Mouse (Mus musculus) limb, embryonic 13.5 days (tissue): ENCODE measurements around the gene U2af1l4. TPM values are rescaled to one million over a fixed set of nuclear protein-coding genes. Genes with fewer than 3 reads are reported as not detected.

Source experiments
- ATAC-seq: fragments of 200-750 bp; cut with Nextera tagmentation; 2 replicates; pipeline ENCODE4 v1.8.0; 2017; ENCODE audit warnings: low read depth, moderate number of reproducible peaks, moderate TSS enrichment; ENCODE audit not compliant: low FRiP score
- H3K27ac ChIP-seq: fragments of 300-500 bp; sonication (generic); 2 replicates; pipeline ENCODE4 v1.5.1; 2015; ENCODE audit warnings: inconsistent platforms, mild to moderate bottlenecking, moderate library complexity
- H3K27me3 ChIP-seq: fragments of 300-500 bp; sonication (generic); 2 replicates; pipeline ENCODE4 v1.6.1; 2015; ENCODE audit warnings: mild to moderate bottlenecking, inconsistent platforms
- H3K36me3 ChIP-seq: fragments of 300-500 bp; sonication (generic); 2 replicates; pipeline ENCODE4 v1.6.1; 2015; ENCODE audit warnings: inconsistent platforms, mild to moderate bottlenecking, moderate library complexity
- H3K4me1 ChIP-seq: fragments of 300-500 bp; sonication (generic); 2 replicates; pipeline ENCODE4 v1.6.1; 2015; ENCODE audit warnings: inconsistent platforms
- H3K4me2 ChIP-seq: fragments of 300-500 bp; sonication (generic); replicated peaks from 2 replicates; pipeline ENCODE4 v1.6.1; 2015; ENCODE audit warnings: inconsistent platforms, mild to moderate bottlenecking, moderate library complexity
- H3K4me3 ChIP-seq: fragments of 300-500 bp; sonication (generic); 2 replicates; pipeline ENCODE4 v1.5.1; 2015; ENCODE audit warnings: moderate library complexity, mild to moderate bottlenecking, inconsistent platforms
- H3K9ac ChIP-seq: fragments of 300-500 bp; sonication (generic); 2 replicates; pipeline ENCODE4 v1.6.1; 2015; ENCODE audit warnings: mild to moderate bottlenecking, inconsistent platforms
- H3K9me3 ChIP-seq: fragments of 300-500 bp; sonication (generic); 2 replicates; pipeline ENCODE4 v1.6.1; 2016; ENCODE audit warnings: inconsistent platforms
- WGBS: fragments of 180-500 bp; shearing (Covaris S2); methylation state at CpG from one replicate; pipeline ENCODE4 v1.1.7; 2015; 5-methylcytosine and 5-hydroxymethylcytosine counted together
- polyA plus RNA-seq: library from polyadenylated mRNA; unstranded; fragments of >200 nt; fragmentation: Nextera tagmentation; extraction: Ambion mirVana; gene quantifications from 2 replicates; pipeline ENCODE4 v1.2.1, GENCODE M21; 2015

Gene U2af1l4
- polyA plus RNA-seq, 1 experiment from 2014 or later: 81.3 TPM

- H3K27me3 ChIP-seq: 0 out of 2 replicates have a peak, but pooled peaks cover 8% of the 10 kb centered on the region
- no peaks in the 10 kb centered on the region for H3K9me3 ChIP-seq
- no peak overlapping the region for H3K4me3 ChIP-seq
- H3K27ac ChIP-seq: no peak overlapping the region
- peak overlapping the region; percentile 45; the same call in 1 of the 2 replicates for H3K9ac ChIP-seq
- 54% methylated on average over 4 of the region's 4 CpGs for WGBS
- peaks cover 20% of the 10 kb centered on the region for H3K4me1 ChIP-seq
- H3K36me3 ChIP-seq: peaks cover 3% of the 10 kb centered on the region
- ATAC-seq: no peak
- no peak overlapping the region for H3K4me2 ChIP-seq
These were observed 28.5 kb downstream of the U2af1l4 start for GRCm38 (mm10) chr7:30591605-30591951.

DNA sequence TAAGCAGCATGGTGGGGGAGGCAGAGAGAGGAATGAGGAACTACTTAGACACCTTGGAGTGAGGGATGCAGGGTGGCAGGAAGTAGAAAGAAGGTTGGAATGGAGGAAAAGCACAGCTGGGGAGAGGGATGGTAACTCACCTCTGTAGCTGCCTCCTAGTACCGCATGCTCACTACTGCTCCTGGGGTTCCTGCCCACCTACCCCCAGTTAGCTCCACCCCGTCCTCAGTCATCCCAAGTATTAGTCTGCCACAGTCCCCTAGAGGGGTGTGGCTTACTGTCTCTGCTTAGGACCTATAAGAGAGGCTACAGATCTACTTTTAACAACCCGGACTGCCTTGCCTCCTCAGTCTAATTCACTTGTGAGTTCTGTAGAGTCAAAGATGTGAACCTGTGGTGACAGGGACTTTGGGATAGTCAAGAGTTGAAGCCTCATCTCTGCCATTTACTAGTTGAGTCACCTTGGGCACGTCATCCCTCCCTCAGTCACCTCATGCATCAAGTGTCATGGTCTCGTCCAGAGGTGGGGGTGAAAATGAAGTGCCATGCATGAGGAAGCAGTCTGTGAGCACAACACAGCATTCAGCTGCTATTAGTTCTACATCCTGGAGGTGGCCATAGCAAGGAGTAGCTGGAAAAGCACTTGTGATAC is 29.8 kb downstream of the U2af1l4 start:
- H3K4me3 ChIP-seq: no peak overlapping the region
- no peak overlapping the region for H3K4me2 ChIP-seq
- 45% methylated on average over 5 of the region's 5 CpGs for WGBS
- 0 out of 2 replicates have a peak, but pooled peaks cover 8% of the 10 kb centered on the region for H3K27me3 ChIP-seq
- H3K4me1 ChIP-seq: peaks cover 9% of the 10 kb centered on the region
- no peak overlapping the region for H3K9ac ChIP-seq
- no peak for ATAC-seq
- no peaks in the 10 kb centered on the region for H3K9me3 ChIP-seq
- no peak overlapping the region for H3K27ac ChIP-seq
- no peaks in the 10 kb centered on the region for H3K36me3 ChIP-seq

GRCm38 (mm10) chr7:30593579-30594509 is 30.7 kb downstream of the U2af1l4 start:
- ATAC-seq: no peak

GRCm38 (mm10) chr7:30594510-30595024 is 31.5 kb downstream of the U2af1l4 start:
- Histone ChIP-seq H3K4me1 (peaks cover 8% of the 10 kb centered on the region), H3K4me2 (no peak overlapping the region), H3K36me3 (no peaks in the 10 kb centered on the region), H3K27ac (no peak overlapping the region), H3K4me3 (no peak overlapping the region), H3K27me3 (0 out of 2 replicates have a peak, but pooled peaks cover 8% of the 10 kb centered on the region), H3K9ac (no peak overlapping the region), H3K9me3 (no peaks in the 10 kb centered on the region)
- 62% methylated on average over 4 of the region's 4 CpGs for WGBS
- no peak for ATAC-seq

More at GRCm38 (mm10) chr7:30593579-30594509, 30.7 kb downstream of the U2af1l4 start:
- Histone ChIP-seq H3K27ac (no peak overlapping the region), H3K36me3 (no peaks in the 10 kb centered on the region), H3K4me3 (no peak overlapping the region), H3K4me1 (peaks cover 9% of the 10 kb centered on the region), H3K9ac (no peak overlapping the region), H3K4me2 (no peak overlapping the region), H3K27me3 (0 out of 2 replicates have a peak, but pooled peaks cover 8% of the 10 kb centered on the region), H3K9me3 (no peaks in the 10 kb centered on the region)
- WGBS: 76% methylated on average over 10 of the region's 10 CpGs

DNA sequence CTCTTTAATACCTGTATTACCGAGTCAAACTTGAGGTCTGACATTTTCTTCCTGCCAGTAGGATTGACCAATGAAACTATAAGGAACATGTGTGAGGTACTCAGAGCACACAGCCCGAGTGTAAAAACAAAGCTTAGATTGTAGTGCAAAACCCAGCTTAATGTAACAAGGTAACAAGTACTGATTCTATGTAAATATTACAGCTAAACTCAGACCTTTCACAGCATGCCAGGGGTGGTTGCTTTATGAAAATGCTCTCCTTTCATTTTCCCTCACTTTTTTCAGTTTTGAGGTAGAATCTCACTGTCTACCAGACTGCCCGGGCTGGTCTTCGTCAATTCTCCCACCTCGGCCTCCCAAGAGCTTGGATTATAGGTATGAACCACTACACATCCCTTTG is 33.0 kb downstream of the U2af1l4 start:
- Histone ChIP-seq H3K4me2 (no peak overlapping the region), H3K4me1 (no peaks in the 10 kb centered on the region), H3K27ac (no peak overlapping the region), H3K9me3 (no peaks in the 10 kb centered on the region), H3K36me3 (no peaks in the 10 kb centered on the region), H3K27me3 (0 out of 2 replicates have a peak, but pooled peaks cover 8% of the 10 kb centered on the region), H3K9ac (no peak overlapping the region), H3K4me3 (no peak overlapping the region)
- no peak for ATAC-seq
- 74% methylated on average over 5 of the region's 5 CpGs for WGBS

DNA sequence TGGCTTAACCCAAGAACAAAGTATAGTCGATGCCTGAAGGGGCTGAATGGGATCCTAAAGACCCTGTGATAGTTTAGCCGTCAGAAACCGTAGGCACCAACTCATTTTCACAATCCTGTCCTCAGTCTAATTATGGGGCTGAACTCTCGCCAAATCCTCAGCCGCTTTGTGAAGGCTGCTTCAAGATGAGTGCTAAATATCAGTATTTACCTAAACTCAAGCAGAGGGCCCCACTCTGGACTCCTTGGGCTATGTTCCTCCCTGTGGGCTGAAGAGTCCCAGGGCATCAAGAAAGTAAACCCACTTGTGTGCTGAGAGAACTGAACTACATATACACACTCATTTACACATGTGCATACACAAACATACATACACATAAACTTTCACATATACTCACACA is 33.7 kb downstream of the U2af1l4 start:
- Histone ChIP-seq H3K27ac (no peak overlapping the region), H3K4me2 (no peak overlapping the region), H3K36me3 (no peaks in the 10 kb centered on the region), H3K9ac (no peak overlapping the region), H3K9me3 (no peaks in the 10 kb centered on the region), H3K4me1 (no peaks in the 10 kb centered on the region), H3K4me3 (no peak overlapping the region), H3K27me3 (0 out of 2 replicates have a peak, but pooled peaks cover 8% of the 10 kb centered on the region)
- no peak for ATAC-seq
- 71% methylated on average over 5 of the region's 5 CpGs for WGBS

DNA sequence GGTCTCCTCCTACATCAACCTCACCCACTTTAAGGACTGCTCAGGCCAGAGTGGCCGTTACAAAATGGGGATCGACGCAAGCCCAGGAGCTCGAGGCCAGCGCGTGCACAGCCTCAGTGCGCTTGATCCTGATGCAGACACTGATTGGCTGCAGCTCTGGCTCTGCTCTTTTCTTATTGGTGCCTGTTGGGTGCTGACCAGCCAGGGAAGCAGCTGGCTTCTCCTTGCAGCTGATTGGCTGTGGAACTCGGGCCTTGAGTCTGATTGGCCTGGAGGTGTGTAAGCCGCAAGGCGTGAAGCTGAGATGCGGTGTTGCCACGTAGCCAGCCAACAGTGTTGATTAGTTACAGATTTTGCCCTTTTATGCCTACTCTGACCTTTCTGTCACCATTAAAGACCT is 35.7 kb downstream of the U2af1l4 start, which contains the start of gene Zbtb32:
Zbtb32 (minus strand) TSS at position 124 of the 400 bp plus-strand sequence.
- ATAC-seq: no peak
- Histone ChIP-seq H3K36me3 (no peaks in the 10 kb centered on the region), H3K4me2 (no peak within 1 kb of the TSS), H3K4me3 (no peak within 1 kb of the TSS), H3K27me3 (0 out of 2 replicates have a peak, but pooled peaks cover 6% of the 10 kb centered on the region), H3K9me3 (no peaks in the 10 kb centered on the region), H3K27ac (no peak within 1 kb of the TSS), H3K9ac (no peak within 1 kb of the TSS), H3K4me1 (no peaks in the 10 kb centered on the region)
- WGBS: 87% methylated on average over 12 of the region's 12 CpGs

- no peaks in the 10 kb centered on the region for H3K9me3 ChIP-seq
These were observed 36.8 kb downstream of the U2af1l4 start for GRCm38 (mm10) chr7:30599933-30600353.

DNA sequence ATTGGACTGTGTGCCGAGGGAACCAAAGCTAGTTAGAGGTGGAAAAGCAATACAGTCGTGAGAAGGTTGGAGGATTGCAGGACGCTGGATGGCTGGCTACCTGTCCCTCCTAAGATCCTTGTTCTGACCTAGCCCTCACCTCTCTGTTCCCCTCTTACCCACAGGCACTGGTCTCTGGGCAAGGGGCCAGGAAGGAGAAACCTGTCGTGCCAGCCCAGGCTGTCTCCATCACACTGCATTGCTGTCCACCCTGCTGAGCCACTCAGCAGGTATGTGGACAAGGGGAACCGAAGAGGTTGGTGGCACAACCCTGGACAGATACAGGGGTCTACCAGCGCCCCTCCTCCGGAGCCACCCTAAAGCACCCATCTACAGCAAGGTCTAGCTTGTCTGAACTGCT is 37.5 kb downstream of the U2af1l4 start:
- H3K27ac ChIP-seq: no peak overlapping the region
- H3K27me3 ChIP-seq: no peaks in the 10 kb centered on the region
- H3K4me1 ChIP-seq: no peaks in the 10 kb centered on the region
- H3K36me3 ChIP-seq: no peaks in the 10 kb centered on the region
- H3K4me3 ChIP-seq: no peak overlapping the region
- ATAC-seq: no peak
- no peak overlapping the region for H3K4me2 ChIP-seq
- 70% methylated on average over 7 of the region's 7 CpGs for WGBS
- H3K9me3 ChIP-seq: no peaks in the 10 kb centered on the region
- H3K9ac ChIP-seq: no peak overlapping the region

More at GRCm38 (mm10) chr7:30599933-30600353, 36.8 kb downstream of the U2af1l4 start:
- H3K36me3 ChIP-seq: no peaks in the 10 kb centered on the region
- H3K4me1 ChIP-seq: no peaks in the 10 kb centered on the region
- no peak overlapping the region for H3K4me3 ChIP-seq
- H3K9ac ChIP-seq: no peak overlapping the region
- no peak overlapping the region for H3K4me2 ChIP-seq
- peak; percentile 91 for ATAC-seq
- 2% methylated on average over 16 of the region's 16 CpGs for WGBS
- no peak overlapping the region for H3K27ac ChIP-seq
- H3K27me3 ChIP-seq: 0 out of 2 replicates have a peak, but pooled peaks cover under 1% of the 10 kb centered on the region

GRCm38 (mm10) chr7:30602583-30602982 is 39.5 kb downstream of the U2af1l4 start:
- Histone ChIP-seq H3K36me3 (no peaks in the 10 kb centered on the region), H3K4me2 (no peak overlapping the region), H3K9me3 (no peaks in the 10 kb centered on the region), H3K9ac (no peak overlapping the region), H3K4me3 (no peak overlapping the region), H3K27ac (no peak overlapping the region), H3K4me1 (no peaks in the 10 kb centered on the region), H3K27me3 (no peaks in the 10 kb centered on the region)
- ATAC-seq: no peak
- 31% methylated on average over 3 of the region's 3 CpGs for WGBS

GRCm38 (mm10) chr7:30604424-30604823 is 41.3 kb downstream of the U2af1l4 start:
- Histone ChIP-seq H3K4me1 (no peaks in the 10 kb centered on the region), H3K27ac (no peak overlapping the region), H3K36me3 (no peaks in the 10 kb centered on the region), H3K9ac (0 out of 2 replicates have a peak overlapping the region, but pooled peaks have one; percentile 19), H3K9me3 (no peaks in the 10 kb centered on the region), H3K27me3 (no peaks in the 10 kb centered on the region), H3K4me2 (no peak overlapping the region), H3K4me3 (no peak overlapping the region)
- ATAC-seq: no peak
- 51% methylated on average over 8 of the region's 8 CpGs for WGBS

- H3K4me1 ChIP-seq: no peaks in the 10 kb centered on the region
- H3K27ac ChIP-seq: no peak overlapping the region
- ATAC-seq: no peak
- H3K36me3 ChIP-seq: no peaks in the 10 kb centered on the region
- no peaks in the 10 kb centered on the region for H3K27me3 ChIP-seq
- 0 out of 2 replicates have a peak overlapping the region, but pooled peaks have one; percentile 19 for H3K9ac ChIP-seq
- 85% methylated on average over 8 of the region's 8 CpGs for WGBS
- no peak overlapping the region for H3K4me2 ChIP-seq
- no peaks in the 10 kb centered on the region for H3K9me3 ChIP-seq
- H3K4me3 ChIP-seq: no peak overlapping the region
These were observed 41.8 kb downstream of the U2af1l4 start for GRCm38 (mm10) chr7:30604944-30605343.
